Mouse (Mus musculus): ENCODE measurements at regions not wholly inside any gene's neighbourhood (a gene's known extent, or its start where the extent isn't known, plus 50 kb on each side); places are given as distances from the start of the nearest gene placed in this dataset.

DNA sequence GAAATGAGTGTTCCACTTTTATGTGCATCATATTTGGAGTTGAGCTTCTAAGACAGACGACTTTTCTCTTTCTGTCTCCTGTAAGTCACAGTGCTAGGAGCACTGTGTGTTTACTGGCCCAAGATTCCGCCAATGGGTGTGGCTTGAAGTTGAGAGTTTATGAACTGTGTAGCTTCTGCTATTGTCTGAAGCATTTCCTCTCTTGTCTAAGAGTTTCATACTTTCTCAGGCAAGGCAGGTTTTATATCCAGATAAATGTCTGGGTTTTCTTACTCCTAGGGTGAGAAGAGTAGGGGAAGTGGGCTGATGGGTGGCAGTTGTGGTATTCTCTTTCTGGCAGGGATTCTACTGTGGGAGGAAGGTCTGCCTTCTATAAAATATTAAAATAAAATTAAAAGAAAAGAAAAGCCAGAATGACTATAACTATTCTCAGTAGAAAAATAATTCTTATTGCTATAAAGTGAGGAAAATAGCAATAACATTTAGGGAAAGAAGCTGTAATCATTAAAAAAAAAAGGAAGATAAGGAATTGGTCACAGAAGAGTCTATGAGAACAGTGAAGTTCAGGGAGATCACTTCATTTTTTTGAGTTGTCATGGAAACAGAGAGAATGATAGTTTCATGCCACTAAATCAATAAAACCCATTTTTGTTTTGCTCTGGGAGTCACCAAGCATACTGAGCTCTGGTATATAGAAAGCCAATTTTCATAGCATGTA lies 147.9 kb upstream of the Cdkn2b start:
- H3K27me3 ChIP-seq (ENCODE audit: control insufficient read depth, insufficient read depth, insufficient read length) = no peaks in the 10 kb centered on the region
- H3ac ChIP-seq (ENCODE audit: control insufficient read depth, insufficient read length, low read depth) = no peak overlapping the region
- no peaks in the 10 kb centered on the region for H3K36me3 ChIP-seq (ENCODE audit: control insufficient read depth, insufficient read depth)
- no peak for TF ChIP-seq CEBPB (IDR thresholded peaks at IDR 0.05; ENCODE audit: low read depth)
- no peak for TF ChIP-seq FOSL1 (IDR thresholded peaks at IDR 0.05; ENCODE audit: insufficient read depth, low read length, poor library complexity, severe bottlenecking)
- no peak for TF ChIP-seq MYOG (IDR thresholded peaks at IDR 0.05; ENCODE audit: control insufficient read depth, extremely low read depth, insufficient read length)
- TF ChIP-seq MAX (IDR thresholded peaks at IDR 0.05) = no peak
- no peak for TF ChIP-seq MYOD1 (IDR thresholded peaks at IDR 0.05; ENCODE audit: control insufficient read depth, insufficient read length, low read depth)
- TF ChIP-seq CTCF (IDR thresholded peaks at IDR 0.05; ENCODE audit: control insufficient read depth, insufficient read depth, insufficient read length) = no peak
- TF ChIP-seq USF1 (IDR thresholded peaks at IDR 0.05; ENCODE audit: low read depth) = no peak
- no peak overlapping the region for H3K4me3 ChIP-seq (ENCODE audit: insufficient read depth, poor library complexity, severe bottlenecking)
- H3K79me3 ChIP-seq (ENCODE audit: low read depth) = no peaks in the 10 kb centered on the region
- no peaks in the 10 kb centered on the region for H3K79me2 ChIP-seq (ENCODE audit: control insufficient read depth, insufficient read depth)

DNA sequence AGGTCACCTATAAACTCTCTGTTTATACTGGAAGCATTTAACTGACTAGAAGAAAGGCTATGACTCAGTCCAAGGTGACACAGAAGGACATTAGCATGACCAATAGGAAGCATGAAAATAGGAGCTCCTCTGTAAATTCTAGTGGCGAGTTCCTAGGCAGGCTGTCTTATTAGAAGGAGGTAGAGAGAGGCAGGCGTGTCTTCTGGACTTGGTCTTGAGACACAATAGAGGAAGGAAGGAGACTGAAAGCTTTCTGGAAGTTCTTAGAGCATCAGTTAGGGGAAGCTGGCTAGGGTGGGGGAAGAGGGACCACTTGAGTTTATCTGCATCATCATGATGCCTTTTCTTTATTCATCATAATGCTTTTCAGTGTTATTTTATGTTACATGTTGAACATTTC lies 147.0 kb upstream of the Cdkn2b start:
- H3K79me2 ChIP-seq (ENCODE audit: control insufficient read depth, insufficient read depth) = no peaks in the 10 kb centered on the region
- H3ac ChIP-seq (ENCODE audit: control insufficient read depth, insufficient read length, low read depth) = no peak overlapping the region
- H3K27me3 ChIP-seq (ENCODE audit: control insufficient read depth, insufficient read depth, insufficient read length) = no peaks in the 10 kb centered on the region
- TF ChIP-seq MYOG (IDR thresholded peaks at IDR 0.05; ENCODE audit: control insufficient read depth, extremely low read depth, insufficient read length) (no peak), CEBPB (IDR thresholded peaks at IDR 0.05; ENCODE audit: low read depth) (no peak), CTCF (IDR thresholded peaks at IDR 0.05; ENCODE audit: control insufficient read depth, insufficient read depth, insufficient read length) (no peak), MAX (IDR thresholded peaks at IDR 0.05) (no peak), MYOD1 (IDR thresholded peaks at IDR 0.05; ENCODE audit: control insufficient read depth, insufficient read length, low read depth) (no peak), FOSL1 (IDR thresholded peaks at IDR 0.05; ENCODE audit: insufficient read depth, low read length, poor library complexity, severe bottlenecking) (no peak), USF1 (IDR thresholded peaks at IDR 0.05; ENCODE audit: low read depth) (no peak)
- H3K4me3 ChIP-seq (ENCODE audit: insufficient read depth, poor library complexity, severe bottlenecking) = no peak overlapping the region
- H3K36me3 ChIP-seq (ENCODE audit: control insufficient read depth, insufficient read depth) = no peaks in the 10 kb centered on the region
- no peaks in the 10 kb centered on the region for H3K79me3 ChIP-seq (ENCODE audit: low read depth)

DNA sequence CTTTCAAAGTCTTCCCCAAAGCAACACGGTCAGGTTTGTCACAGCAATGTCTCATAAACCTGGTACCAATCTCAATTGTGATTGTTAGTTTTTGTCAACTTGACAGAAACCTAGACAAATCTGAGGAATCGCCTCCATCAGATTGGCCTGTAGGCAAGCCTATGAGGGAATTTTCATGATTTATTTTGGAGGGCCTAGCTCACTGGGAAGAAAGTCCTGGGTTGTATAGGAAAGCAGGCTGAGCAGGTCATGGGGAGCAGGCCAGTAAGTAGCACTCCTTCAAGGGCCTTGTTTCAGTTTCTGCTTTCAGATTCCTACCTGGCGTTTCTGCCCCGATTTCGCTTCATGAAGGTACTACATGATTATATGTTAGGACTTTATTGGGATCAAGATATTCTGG lies 144.1 kb upstream of the Cdkn2b start:
- Histone ChIP-seq H3K79me2 (ENCODE audit: control insufficient read depth, insufficient read depth) (no peaks in the 10 kb centered on the region), H3K27me3 (ENCODE audit: control insufficient read depth, insufficient read depth, insufficient read length) (no peaks in the 10 kb centered on the region), H3K79me3 (ENCODE audit: low read depth) (no peaks in the 10 kb centered on the region), H3K4me3 (ENCODE audit: insufficient read depth, poor library complexity, severe bottlenecking) (no peak overlapping the region), H3ac (ENCODE audit: control insufficient read depth, insufficient read length, low read depth) (no peak overlapping the region), H3K36me3 (ENCODE audit: control insufficient read depth, insufficient read depth) (no peaks in the 10 kb centered on the region)
- TF ChIP-seq MYOD1 (IDR thresholded peaks at IDR 0.05; ENCODE audit: control insufficient read depth, insufficient read length, low read depth) (no peak), MYOG (IDR thresholded peaks at IDR 0.05; ENCODE audit: control insufficient read depth, extremely low read depth, insufficient read length) (no peak), FOSL1 (IDR thresholded peaks at IDR 0.05; ENCODE audit: insufficient read depth, low read length, poor library complexity, severe bottlenecking) (no peak), MAX (IDR thresholded peaks at IDR 0.05) (no peak), CTCF (IDR thresholded peaks at IDR 0.05; ENCODE audit: control insufficient read depth, insufficient read depth, insufficient read length) (no peak)

DNA sequence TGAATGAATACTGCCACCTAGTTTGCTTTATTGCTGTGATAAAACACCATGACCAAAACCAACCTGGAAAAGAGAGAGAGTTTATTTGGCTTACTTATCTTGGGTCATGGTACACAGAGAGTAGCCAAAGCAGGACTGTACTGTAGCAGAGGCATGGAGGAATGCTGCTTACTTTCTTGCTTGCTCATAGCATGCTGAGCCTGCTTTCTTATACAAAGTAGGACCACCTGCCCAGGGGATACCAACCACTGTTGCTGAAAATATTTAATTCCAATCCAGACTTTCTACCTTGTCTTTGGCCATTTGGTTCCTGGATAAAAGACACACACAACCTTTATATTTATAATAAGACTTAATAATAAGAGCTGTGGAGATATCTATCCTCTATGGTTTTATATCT lies 142.2 kb upstream of the Cdkn2b start:
- no peaks in the 10 kb centered on the region for H3K27me3 ChIP-seq (ENCODE audit: control insufficient read depth, insufficient read depth, insufficient read length)
- H3K36me3 ChIP-seq (ENCODE audit: control insufficient read depth, insufficient read depth) = no peaks in the 10 kb centered on the region
- no peaks in the 10 kb centered on the region for H3K79me3 ChIP-seq (ENCODE audit: low read depth)
- no peaks in the 10 kb centered on the region for H3K79me2 ChIP-seq (ENCODE audit: control insufficient read depth, insufficient read depth)
- H3K4me3 ChIP-seq (ENCODE audit: insufficient read depth, poor library complexity, severe bottlenecking) = no peak overlapping the region
- no peak for TF ChIP-seq MYOD1 (IDR thresholded peaks at IDR 0.05; ENCODE audit: control insufficient read depth, insufficient read length, low read depth)
- TF ChIP-seq MAX (IDR thresholded peaks at IDR 0.05) = no peak
- no peak for TF ChIP-seq MYOG (IDR thresholded peaks at IDR 0.05; ENCODE audit: control insufficient read depth, extremely low read depth, insufficient read length)
- H3ac ChIP-seq (ENCODE audit: control insufficient read depth, insufficient read length, low read depth) = no peak overlapping the region

DNA sequence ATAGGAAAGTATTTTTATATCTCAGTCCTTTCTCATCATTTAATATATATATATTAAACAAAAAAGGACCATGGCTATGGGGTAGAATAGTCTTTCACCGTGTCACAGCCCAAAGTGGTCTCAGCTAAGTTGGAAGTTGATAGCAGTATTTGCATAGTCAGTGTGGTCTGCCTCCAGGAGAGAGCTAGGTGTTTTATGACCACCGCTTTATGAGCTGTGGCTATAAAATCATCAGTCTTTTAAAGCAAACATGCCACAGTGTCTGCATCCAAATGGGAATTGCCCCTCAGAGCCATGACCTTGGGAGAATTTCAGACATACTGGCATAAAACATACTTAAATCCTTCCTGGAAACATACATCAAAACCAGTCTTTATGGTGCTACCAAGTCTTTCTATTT lies 140.9 kb upstream of the Cdkn2b start:
- Histone ChIP-seq H3K4me3 (ENCODE audit: insufficient read depth, poor library complexity, severe bottlenecking) (no peak overlapping the region), H3K79me2 (ENCODE audit: control insufficient read depth, insufficient read depth) (no peaks in the 10 kb centered on the region), H3K79me3 (ENCODE audit: low read depth) (no peaks in the 10 kb centered on the region), H3K27me3 (ENCODE audit: control insufficient read depth, insufficient read depth, insufficient read length) (no peaks in the 10 kb centered on the region), H3K36me3 (ENCODE audit: control insufficient read depth, insufficient read depth) (no peaks in the 10 kb centered on the region), H3ac (ENCODE audit: control insufficient read depth, insufficient read length, low read depth) (no peak overlapping the region)
- no peak for TF ChIP-seq MYOD1 (IDR thresholded peaks at IDR 0.05; ENCODE audit: control insufficient read depth, insufficient read length, low read depth)
- no peak for TF ChIP-seq USF1 (IDR thresholded peaks at IDR 0.05; ENCODE audit: low read depth)
- TF ChIP-seq MYOG (IDR thresholded peaks at IDR 0.05; ENCODE audit: control insufficient read depth, extremely low read depth, insufficient read length) = no peak
- TF ChIP-seq MAX (IDR thresholded peaks at IDR 0.05) = no peak
- no peak for TF ChIP-seq CEBPB (IDR thresholded peaks at IDR 0.05; ENCODE audit: low read depth)
- no peak for TF ChIP-seq FOSL1 (IDR thresholded peaks at IDR 0.05; ENCODE audit: insufficient read depth, low read length, poor library complexity, severe bottlenecking)
- TF ChIP-seq CTCF (IDR thresholded peaks at IDR 0.05; ENCODE audit: control insufficient read depth, insufficient read depth, insufficient read length) = no peak

Data from C2C12 (cell line).